Mouse (Mus musculus) liver, adult 2 months (tissue): ENCODE results near the gene Plcg1. TPM values are rescaled to one million over a fixed set of nuclear protein-coding genes. Genes with fewer than 3 reads are reported as not detected.

ENCODE experiments used
- DNase-seq: peaks from one replicate; pipeline ENCODE4 v3.0.0-alpha.2; 2011; ENCODE audit warnings: low read depth, low spot score; ENCODE audit errors: extremely low read depth
- H3K27ac ChIP-seq: fragments of 200-500 bp; replicated peaks from 2 replicates; pipeline ENCODE4 v1.5.1; 2012; ENCODE audit warnings: low read depth, mild to moderate bottlenecking, control low read depth, inconsistent platforms, low read length; ENCODE audit not compliant: insufficient read depth
- H3K27me3 ChIP-seq: fragments of 200-500 bp; 2 replicates; pipeline ENCODE4 v1.6.1; 2012; ENCODE audit warnings: mild to moderate bottlenecking, moderate library complexity, low read length, inconsistent platforms; ENCODE audit not compliant: control insufficient read depth, insufficient read depth
- H3K36me3 ChIP-seq: fragments of 200-500 bp; 2 replicates; pipeline ENCODE4 v1.6.1; 2012; ENCODE audit warnings: low read length, inconsistent platforms; ENCODE audit not compliant: control insufficient read depth, insufficient read depth
- H3K4me1 ChIP-seq: fragments of 200-500 bp; 2 replicates; pipeline ENCODE4 v1.6.1; 2011; ENCODE audit warnings: low read length; ENCODE audit not compliant: control insufficient read depth, insufficient read depth
- H3K4me3 ChIP-seq: fragments of 200-500 bp; 2 replicates; pipeline ENCODE4 v1.5.1; 2011; ENCODE audit warnings: low read depth, mild to moderate bottlenecking, control low read depth, low read length, moderate library complexity; ENCODE audit not compliant: insufficient read depth
- H3K79me2 ChIP-seq: fragments of 200-500 bp; 2 replicates; pipeline ENCODE4 v1.6.1; 2012; ENCODE audit warnings: inconsistent platforms, mild to moderate bottlenecking, low read length, moderate library complexity; ENCODE audit not compliant: control insufficient read depth, insufficient read depth
- H3K9ac ChIP-seq: fragments of 200-500 bp; 2 replicates; pipeline ENCODE4 v1.6.1; 2012; ENCODE audit warnings: low read depth, mild to moderate bottlenecking, control low read depth, inconsistent platforms, low read length
- CTCF ChIP-seq: fragments of 200-500 bp; IDR thresholded peaks from 2 replicates; pipeline ENCODE4 v1.5.1; 2011; ENCODE audit warnings: low read depth, low read length, control low read depth
- POLR2A ChIP-seq: fragments of 200-500 bp; IDR thresholded peaks from 2 replicates; pipeline ENCODE4 v1.6.1; 2011; ENCODE audit warnings: low read length, control low read depth; ENCODE audit not compliant: insufficient read depth; ENCODE audit errors: extremely low read depth
- WGBS: fragments of 180-500 bp; shearing (Covaris S2); methylation state at CpG from one replicate; pipeline ENCODE4 v1.1.7; 2018; 5-methylcytosine and 5-hydroxymethylcytosine counted together
- polyA plus RNA-seq: library from polyadenylated mRNA; depleted of rRNA; stranded (reverse); fragments of >200 nt; gene quantifications from 2 replicates; pipeline ENCODE4 v1.2.3, GENCODE M21; 2012
- total RNA-seq: library from RNA; depleted of rRNA; stranded (reverse); fragments of >200 nt; gene quantifications from 2 replicates; pipeline ENCODE4 v1.2.3, GENCODE M21; 2014

Plcg1 gene
- total and polyA plus RNA-seq, 2 experiments, result 30.0 to 40.9 TPM

- DNase-seq, result peak; percentile 33
- Histone ChIP-seq H3K27ac (peak overlapping the region; percentile 95), H3K79me2 (peaks cover 44% of the 10 kb centered on the region), H3K9ac (peak overlapping the region; percentile 100), H3K27me3 (no peaks in the 10 kb centered on the region), H3K4me1 (peaks cover 38% of the 10 kb centered on the region), H3K36me3 (no peaks in the 10 kb centered on the region), H3K4me3 (peak overlapping the region; percentile 99)
- WGBS, result under 1% methylated on average over 32 of the region's 32 CpGs
- TF ChIP-seq POLR2A (no peak), CTCF (no peak)
Observed at GRCm38 (mm10) chr2:160731839-160732261, 750 bp downstream of the Plcg1 start.

GRCm38 (mm10) chr2:160732420-160732995 is 1.4 kb downstream of the Plcg1 start:
- Histone ChIP-seq H3K9ac (peak overlapping the region; percentile 100), H3K4me3 (peak overlapping the region; percentile 99), H3K79me2 (peaks cover 49% of the 10 kb centered on the region), H3K4me1 (peaks cover 39% of the 10 kb centered on the region), H3K27ac (peak overlapping the region; percentile 95), H3K27me3 (no peaks in the 10 kb centered on the region), H3K36me3 (no peaks in the 10 kb centered on the region)
- no peak for DNase-seq
- WGBS, result 31% methylated on average over 9 of the region's 9 CpGs
- no peak for TF ChIP-seq CTCF
- TF ChIP-seq POLR2A, result no peak

- no peaks in the 10 kb centered on the region for H3K27me3 ChIP-seq
- no peaks in the 10 kb centered on the region for H3K36me3 ChIP-seq
- H3K4me1 ChIP-seq, result peaks cover 43% of the 10 kb centered on the region
- no peak overlapping the region; the same call in 1 of the 2 replicates for H3K27ac ChIP-seq
- peaks cover 55% of the 10 kb centered on the region for H3K79me2 ChIP-seq
- H3K4me3 ChIP-seq, result no peak overlapping the region; the same call in 1 of the 2 replicates
- no peak for DNase-seq
- no peak for TF ChIP-seq CTCF
- no peak for TF ChIP-seq POLR2A
- 63% methylated on average over 7 of the region's 7 CpGs for WGBS
- H3K9ac ChIP-seq, result peak overlapping the region; percentile 14
Observed at GRCm38 (mm10) chr2:160733131-160733531, 2.0 kb downstream of the Plcg1 start.

GRCm38 (mm10) chr2:160734331-160734730 is 3.2 kb downstream of the Plcg1 start:
- TF ChIP-seq CTCF (no peak), POLR2A (no peak)
- peak; percentile 36 for DNase-seq
- 47% methylated on average over 3 of the region's 3 CpGs for WGBS
- peaks cover 56% of the 10 kb centered on the region for H3K79me2 ChIP-seq
- no peaks in the 10 kb centered on the region for H3K36me3 ChIP-seq
- H3K4me3 ChIP-seq, result no peak overlapping the region
- H3K27ac ChIP-seq, result no peak overlapping the region
- no peak overlapping the region for H3K9ac ChIP-seq
- peaks cover 49% of the 10 kb centered on the region for H3K4me1 ChIP-seq
- H3K27me3 ChIP-seq, result no peaks in the 10 kb centered on the region

GRCm38 (mm10) chr2:160735706-160736310 is 4.7 kb downstream of the Plcg1 start:
- Histone ChIP-seq H3K36me3 (no peaks in the 10 kb centered on the region), H3K4me1 (peaks cover 51% of the 10 kb centered on the region), H3K4me3 (no peak overlapping the region), H3K79me2 (peaks cover 59% of the 10 kb centered on the region), H3K27me3 (no peaks in the 10 kb centered on the region), H3K9ac (no peak overlapping the region), H3K27ac (peak overlapping the region; percentile 26)
- DNase-seq, result no peak
- no peak for TF ChIP-seq POLR2A
- no peak for TF ChIP-seq CTCF
- WGBS, result 74% methylated on average over 5 of the region's 5 CpGs

GRCm38 (mm10) chr2:160736466-160736865 is 5.4 kb downstream of the Plcg1 start:
- H3K27ac ChIP-seq, result no peak overlapping the region
- over 99% methylated on average over 3 of the region's 3 CpGs for WGBS
- DNase-seq, result no peak
- H3K9ac ChIP-seq, result no peak overlapping the region
- H3K36me3 ChIP-seq, result no peaks in the 10 kb centered on the region
- peaks cover 61% of the 10 kb centered on the region for H3K79me2 ChIP-seq
- TF ChIP-seq POLR2A (no peak), CTCF (no peak)
- H3K4me3 ChIP-seq, result no peak overlapping the region
- peaks cover 57% of the 10 kb centered on the region for H3K4me1 ChIP-seq
- no peaks in the 10 kb centered on the region for H3K27me3 ChIP-seq
